Mouse (Mus musculus) c-Kit-positive CD71-negative TER-119-negative erythroid progenitor cells, embryonic 14.5 days (primary cell): Measurements from ENCODE around the gene Tmed5.
"Not testable (repeated sequence)": the region's sequence is repeated elsewhere in the genome, so short reads cannot be mapped to it uniquely, and the experiment has no call there.

Source experiments
- DNase-seq: peaks from one replicate; pipeline ENCODE4 v3.0.0-alpha.2; 2013; ENCODE audit warnings: low read depth

The Tmed5 gene

GRCm38 (mm10) chr5:108132441-108133243, at the start of gene Tmed5, which contains the start of gene Ccdc18:
TSS of gene Tmed5 (minus strand) at chr5:108132620.
TSS of gene Ccdc18 (plus strand) at chr5:108132875.
- peak; percentile 97 for DNase-seq

GRCm38 (mm10) chr5:108163695-108164094, 31.3 kb upstream of the Tmed5 start:
- DNase-seq: peak; percentile 7

GRCm38 (mm10) chr5:108160796-108161195, 28.4 kb upstream of the Tmed5 start:
- DNase-seq: no peak

- no peak for DNase-seq
Observed at GRCm38 (mm10) chr5:108152592-108152991, 20.2 kb upstream of the Tmed5 start.

GRCm38 (mm10) chr5:108131849-108132440, 475 bp downstream of the Tmed5 start:
- peak; percentile 60 for DNase-seq

DNA sequence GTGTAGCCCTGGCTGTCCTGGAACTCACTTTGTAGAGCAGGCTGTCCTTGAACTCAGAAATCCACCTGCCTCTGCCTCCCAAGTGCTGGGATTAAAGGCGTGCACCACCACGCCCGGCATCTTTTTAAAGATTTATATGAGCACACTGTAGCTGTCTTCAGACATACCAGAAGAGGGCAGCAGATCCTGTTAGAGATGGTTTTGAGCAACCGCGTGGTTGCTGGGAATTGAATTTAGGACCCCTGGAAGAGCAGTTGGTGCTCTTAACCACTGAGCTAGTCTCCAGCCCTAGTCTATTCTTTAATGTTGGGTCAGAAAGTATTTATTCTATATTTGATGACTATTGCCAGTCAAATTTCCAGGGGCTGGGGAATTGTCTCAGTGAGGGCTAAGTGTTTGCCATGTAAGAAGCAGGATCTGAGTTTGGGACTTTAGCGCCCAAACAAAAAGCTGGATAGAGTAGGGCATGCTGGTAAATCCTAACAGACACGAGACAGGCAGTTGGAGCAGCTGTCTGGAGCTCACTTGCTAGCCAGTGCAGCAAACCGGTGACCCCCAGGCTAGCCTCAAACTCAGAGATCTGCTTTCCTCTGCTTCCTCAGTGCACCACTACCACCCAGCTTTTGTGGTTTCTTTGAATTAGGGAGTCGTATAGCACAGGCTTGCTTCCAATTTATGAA, 12.1 kb downstream of the Tmed5 start:
- no peak for DNase-seq

GRCm38 (mm10) chr5:108117693-108118092, 14.7 kb downstream of the Tmed5 start:
- DNase-seq: no peak

DNA sequence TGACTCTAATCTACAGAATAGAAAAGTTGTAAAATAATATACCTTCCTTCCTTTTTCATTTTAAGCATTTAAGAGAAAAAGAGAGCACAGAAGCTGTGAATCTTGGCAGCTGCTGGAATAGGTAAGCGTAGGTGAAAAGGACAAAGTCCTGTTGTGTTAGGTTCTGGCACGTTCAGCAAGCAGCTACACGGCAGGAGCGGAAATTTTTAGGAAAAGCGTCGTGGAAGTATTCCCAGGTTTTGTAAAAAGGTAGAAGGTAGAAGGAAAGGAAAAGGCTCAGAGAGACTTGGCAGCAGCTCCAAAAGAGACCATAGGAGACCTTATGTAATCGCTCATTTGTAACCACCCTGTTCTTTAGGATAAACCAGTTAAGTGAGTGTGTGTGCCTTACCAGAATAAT, 23.1 kb downstream of the Tmed5 start:
- no peak for DNase-seq

DNA sequence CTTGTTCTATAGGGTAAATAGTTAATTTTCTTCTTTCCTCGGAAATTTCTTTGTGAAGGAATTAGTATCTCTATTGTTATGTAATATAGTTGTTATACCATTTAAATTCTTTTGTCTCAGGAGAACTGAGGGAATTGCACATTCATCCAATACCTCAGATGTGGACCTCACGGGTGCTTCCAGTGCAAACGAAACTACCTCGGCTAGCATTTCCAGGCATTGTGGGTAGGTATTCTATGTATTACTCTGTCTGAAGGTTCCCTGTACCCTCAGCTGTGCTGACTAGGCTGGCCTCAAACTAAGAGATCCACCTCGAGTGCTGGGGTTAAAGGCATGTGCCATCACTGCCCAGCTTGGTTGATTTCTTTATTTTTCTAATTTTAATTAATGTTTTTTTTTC, 28.1 kb downstream of the Tmed5 start:
- DNase-seq: no peak

GRCm38 (mm10) chr5:108100196-108100595, 32.2 kb downstream of the Tmed5 start:
- DNase-seq: no peak

DNA sequence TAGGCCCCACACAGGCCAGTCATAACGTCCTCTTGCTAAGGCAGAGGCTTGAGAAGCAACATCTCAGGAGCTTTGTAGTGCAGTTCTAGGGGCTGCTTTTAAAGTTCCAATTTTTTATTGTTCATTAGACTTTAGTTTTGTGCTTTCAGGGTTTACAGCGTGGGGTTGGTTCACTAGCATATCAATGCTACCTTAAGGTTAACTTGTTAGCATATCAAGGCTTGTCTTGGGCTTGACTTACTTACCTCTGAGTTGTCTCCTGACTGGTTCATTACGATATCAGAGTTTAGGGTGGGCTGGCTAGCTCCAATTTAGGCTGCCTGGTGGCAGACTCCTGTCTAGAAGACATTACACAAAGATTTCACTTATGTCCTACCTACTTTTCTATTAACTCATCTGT, 34.7 kb downstream of the Tmed5 start:
- no peak for DNase-seq

DNA sequence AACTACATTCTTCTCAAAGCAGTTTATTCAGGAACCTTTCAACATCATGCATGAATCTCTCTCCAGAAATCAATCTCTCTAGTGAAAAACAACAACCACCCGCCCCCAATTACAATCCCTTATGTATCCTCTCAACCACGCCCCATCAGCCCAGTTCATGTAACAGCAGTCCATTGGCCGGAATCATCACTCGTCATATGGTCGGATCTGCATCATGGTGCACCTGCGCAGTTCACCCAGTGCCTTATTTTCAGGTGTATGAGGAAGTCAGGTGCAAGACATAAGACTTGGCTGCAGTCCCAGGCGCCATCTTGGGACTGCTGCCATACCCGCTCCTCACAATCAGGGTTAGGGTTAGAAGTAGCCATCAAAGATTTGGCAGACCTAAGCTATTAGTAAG, 39.7 kb downstream of the Tmed5 start:
- DNase-seq: not testable (repeated sequence)

DNA sequence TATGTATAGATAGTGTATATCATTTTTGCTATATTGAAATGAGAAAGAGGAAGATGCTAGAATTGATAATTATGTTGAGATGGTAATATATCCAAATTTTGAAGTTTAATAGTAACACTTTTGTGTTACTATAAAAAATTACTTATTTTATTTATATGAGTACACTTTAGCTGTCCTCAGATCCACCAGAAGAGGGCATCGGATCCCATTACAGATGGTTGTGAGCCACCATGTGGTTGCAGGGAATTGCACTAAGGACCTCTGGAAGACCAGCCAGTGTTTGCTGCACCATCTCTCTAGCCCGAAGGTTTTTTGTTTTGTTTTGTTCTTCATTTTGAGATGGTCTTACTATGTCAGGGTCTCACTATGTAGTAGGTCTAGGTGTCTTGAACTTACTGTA, 47.0 kb downstream of the Tmed5 start:
- DNase-seq: no peak

DNA sequence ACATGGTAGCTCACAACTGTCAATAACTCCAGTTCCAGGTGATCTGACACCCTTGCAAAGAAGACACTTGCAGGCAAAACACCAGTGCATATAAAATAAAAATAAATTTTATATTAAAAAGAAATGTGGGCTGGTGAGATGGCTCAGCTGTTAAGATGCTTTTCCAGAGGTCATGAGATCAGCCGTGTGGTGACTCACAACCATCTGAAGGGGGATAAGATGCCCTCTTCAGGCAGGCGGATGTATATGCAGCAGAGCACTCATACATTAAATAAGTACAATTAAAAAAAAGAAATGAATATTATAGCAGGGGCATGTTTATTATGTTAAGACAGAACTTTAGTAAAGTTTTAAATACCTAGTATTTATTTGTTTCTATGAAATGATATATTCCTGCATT, 50.0 kb downstream of the Tmed5 start:
- peak; percentile 29 for DNase-seq

DNA sequence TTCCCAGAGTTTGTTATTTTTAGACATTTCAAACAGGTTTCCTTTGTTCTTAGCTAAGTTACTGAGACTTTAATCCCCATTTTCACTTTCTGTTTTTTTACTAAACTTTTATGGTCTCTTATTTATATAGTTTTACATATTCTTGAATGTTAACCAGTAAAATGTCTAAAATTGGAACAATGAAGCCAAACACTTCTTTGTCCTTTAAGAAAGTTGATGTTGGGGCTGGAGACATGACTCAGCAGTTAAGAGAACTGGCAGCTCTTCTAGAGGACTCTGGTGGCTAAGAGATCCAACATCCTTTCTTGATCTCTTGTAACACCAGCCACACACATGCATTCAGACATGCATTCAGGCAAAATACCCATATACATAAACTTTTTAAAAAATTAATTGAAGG, 52.8 kb downstream of the Tmed5 start:
- DNase-seq: no peak

GRCm38 (mm10) chr5:108076833-108077540, 55.4 kb downstream of the Tmed5 start:
- no peak for DNase-seq

DNA sequence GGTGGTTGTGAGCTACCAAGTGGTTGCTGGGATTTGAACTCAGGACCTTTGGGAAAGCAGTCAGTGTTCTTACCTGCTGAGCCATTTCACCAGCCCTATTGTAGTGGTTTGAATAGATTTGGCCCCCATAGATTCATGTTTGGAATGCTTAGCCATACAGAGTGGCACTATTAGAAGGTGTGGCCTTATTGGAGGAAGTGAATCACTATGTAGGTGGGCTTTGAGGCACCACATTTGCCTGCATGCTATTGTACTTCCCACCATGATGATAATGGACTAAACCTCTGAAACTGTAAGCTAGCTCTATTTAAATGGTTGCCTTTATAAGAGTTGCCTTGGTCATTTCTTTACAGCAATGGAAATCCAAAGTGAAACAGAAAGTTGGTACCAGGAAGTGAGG, 56.2 kb downstream of the Tmed5 start:
- DNase-seq: no peak

DNA sequence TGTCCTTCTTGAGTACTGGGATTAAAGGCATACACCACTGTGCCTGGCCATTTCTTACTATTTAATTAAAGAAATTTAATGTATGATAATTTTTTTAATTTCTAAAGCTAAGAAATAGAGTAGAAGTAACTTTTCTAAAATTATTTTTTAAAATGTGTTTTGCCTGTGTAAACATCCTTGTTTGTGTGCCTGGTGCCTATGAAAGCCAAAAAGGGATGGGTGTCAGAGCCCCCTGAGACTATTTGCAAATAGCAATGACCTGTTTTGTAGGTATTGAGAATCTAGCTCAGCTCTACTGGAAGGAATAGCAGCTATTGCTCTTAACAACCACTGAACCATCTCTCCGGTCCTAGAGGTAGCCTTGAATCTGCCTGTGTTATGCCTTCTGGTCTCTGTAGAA, 60.1 kb downstream of the Tmed5 start:
- DNase-seq: no peak

DNA sequence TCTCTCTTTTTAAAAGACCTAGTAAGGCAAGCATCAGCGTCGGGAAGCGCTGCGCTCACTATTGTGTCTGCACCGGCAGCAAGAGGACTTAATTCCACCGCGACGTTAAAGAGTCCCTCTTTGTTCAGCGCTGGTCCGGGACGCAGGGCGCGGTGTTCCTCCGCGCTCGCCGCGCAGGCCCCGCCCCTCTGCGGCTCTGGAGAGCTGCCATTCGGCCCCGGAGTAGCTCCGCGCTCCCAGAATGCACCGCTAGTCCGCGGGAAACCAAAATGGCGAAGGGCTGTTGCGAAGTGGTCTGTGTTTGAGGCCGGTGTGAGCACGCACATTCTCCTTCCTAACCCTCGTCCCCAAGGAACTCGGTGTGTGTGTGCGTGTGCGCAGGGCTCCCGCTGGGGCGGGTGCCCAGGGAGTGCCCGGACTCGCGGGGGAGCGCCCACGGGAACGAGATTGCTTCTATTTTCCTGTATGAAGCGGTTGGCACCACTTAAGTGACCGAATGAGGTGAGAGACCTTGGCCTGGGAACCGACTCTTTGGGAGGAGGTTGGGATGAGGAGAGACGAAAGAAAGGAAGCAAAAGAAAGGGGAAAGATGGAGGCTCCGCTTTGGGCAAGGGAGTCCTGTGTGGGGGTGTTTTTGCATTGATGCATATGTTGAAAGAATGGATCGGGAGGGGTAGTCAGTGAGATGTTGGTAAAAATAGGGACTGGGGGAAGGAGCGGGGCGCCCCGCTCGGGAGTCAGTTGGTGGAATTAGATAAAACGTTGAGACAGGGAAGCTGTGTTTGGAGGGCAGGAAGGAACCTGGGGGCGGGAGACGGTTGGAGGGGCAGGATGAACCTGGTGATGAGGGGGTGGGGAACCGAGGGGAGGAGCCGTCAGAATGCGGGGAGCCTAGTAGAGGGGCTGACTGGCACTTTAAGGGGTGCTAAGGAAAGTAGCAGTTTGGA, 66.7 kb downstream of the Tmed5 start, which contains the start of gene Mtf2:
Mtf2 (plus strand) TSS at position 210 of the 947 bp plus-strand sequence.
- DNase-seq: peak; percentile 97

DNA sequence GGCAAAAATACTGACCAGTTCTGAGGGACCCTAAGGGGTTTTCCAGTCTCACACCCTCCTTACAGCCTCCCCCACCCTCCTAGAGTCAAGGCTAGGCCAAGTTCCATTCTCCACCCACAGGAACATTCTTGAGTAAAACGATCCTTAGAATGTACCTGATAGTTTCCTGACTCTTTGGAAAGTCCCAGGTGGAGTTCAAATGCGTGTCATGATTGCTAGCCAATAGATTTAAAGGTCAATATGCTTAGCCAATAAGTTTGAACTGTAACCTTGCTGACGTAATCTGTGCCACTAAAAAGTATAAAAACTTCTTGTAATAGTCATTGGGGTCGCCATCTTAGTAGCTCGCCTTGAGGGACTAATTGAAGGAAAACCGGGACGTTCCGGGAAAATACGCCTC, 72.0 kb downstream of the Tmed5 start:
- DNase-seq: no peak
